Mouse (Mus musculus): ENCODE results near the gene Rps8. TPM values are rescaled to one million over a fixed set of nuclear protein-coding genes. Genes with fewer than 3 reads are reported as not detected.
A peak's percentile ranks its signal among the peaks of the same experiment; 100 is the strongest.

Gene Rps8
- polyA plus RNA-seq, 1 experiment = 499 TPM

GRCm38 (mm10) chr4:117126675-117127290, 29.3 kb downstream of the Rps8 start, which contains the start of gene Tctex1d4:
Gene Tctex1d4 (plus strand): TSS chr4:117126794.
- Histone ChIP-seq H3K4me1 (ENCODE audit: control insufficient read depth, insufficient read depth, low read length) (peaks cover 8% of the 10 kb centered on the region), H3K27ac (ENCODE audit: insufficient read depth, low read length) (peak within 1 kb of the TSS; percentile 97), H3K4me3 (ENCODE audit: insufficient read depth, low read length) (no peak within 1 kb of the TSS)
- TF ChIP-seq CTCF (IDR thresholded peaks at IDR 0.05; ENCODE audit: extremely low read depth, insufficient read depth, low read length) (no peak), POLR2A (IDR thresholded peaks at IDR 0.05; ENCODE audit: extremely low read depth, insufficient read depth, low read length) (no peak)

- peak overlapping the region; percentile 97 for H3K27ac ChIP-seq (ENCODE audit: insufficient read depth, low read length)
- peak; percentile 36; the same call in 1 of the 2 replicates for TF ChIP-seq POLR2A (IDR thresholded peaks at IDR 0.05; ENCODE audit: extremely low read depth, insufficient read depth, low read length)
- TF ChIP-seq CTCF (IDR thresholded peaks at IDR 0.05; ENCODE audit: extremely low read depth, insufficient read depth, low read length) = no peak
- no peak overlapping the region for H3K4me3 ChIP-seq (ENCODE audit: insufficient read depth, low read length)
- H3K4me1 ChIP-seq (ENCODE audit: control insufficient read depth, insufficient read depth, low read length) = peaks cover 7% of the 10 kb centered on the region; the same call in 1 of the 2 replicates
Measured at GRCm38 (mm10) chr4:117125910-117126674, 30.0 kb downstream of the Rps8 start.

- no peak within 1 kb of the TSS for H3K4me3 ChIP-seq (ENCODE audit: insufficient read depth, low read length)
- peak within 1 kb of the TSS; percentile 97 for H3K27ac ChIP-seq (ENCODE audit: insufficient read depth, low read length)
- H3K4me1 ChIP-seq (ENCODE audit: control insufficient read depth, insufficient read depth, low read length) = peaks cover 7% of the 10 kb centered on the region; the same call in 1 of the 2 replicates
- 0 out of 2 replicates have a peak, but pooled peaks have one; percentile 9 for TF ChIP-seq POLR2A (IDR thresholded peaks at IDR 0.05; ENCODE audit: extremely low read depth, insufficient read depth, low read length)
- no peak for TF ChIP-seq CTCF (IDR thresholded peaks at IDR 0.05; ENCODE audit: extremely low read depth, insufficient read depth, low read length)
Measured at GRCm38 (mm10) chr4:117125348-117125909, 30.6 kb downstream of the Rps8 start, which contains the start of gene Btbd19. Gene Btbd19 (minus strand): TSS chr4:117125725.

- Histone ChIP-seq H3K4me3 (ENCODE audit: insufficient read depth, low read length) (no peak overlapping the region), H3K4me1 (ENCODE audit: control insufficient read depth, insufficient read depth, low read length) (peaks cover 7% of the 10 kb centered on the region; the same call in 1 of the 2 replicates), H3K27ac (ENCODE audit: insufficient read depth, low read length) (peak overlapping the region; percentile 97)
- TF ChIP-seq CTCF (IDR thresholded peaks at IDR 0.05; ENCODE audit: extremely low read depth, insufficient read depth, low read length) = no peak
- TF ChIP-seq POLR2A (IDR thresholded peaks at IDR 0.05; ENCODE audit: extremely low read depth, insufficient read depth, low read length) = no peak
Measured at GRCm38 (mm10) chr4:117124518-117125347, 31.3 kb downstream of the Rps8 start.

GRCm38 (mm10) chr4:117124218-117124517, 31.9 kb downstream of the Rps8 start:
- Histone ChIP-seq H3K4me3 (ENCODE audit: insufficient read depth, low read length) (no peak overlapping the region), H3K4me1 (ENCODE audit: control insufficient read depth, insufficient read depth, low read length) (peaks cover 7% of the 10 kb centered on the region; the same call in 1 of the 2 replicates), H3K27ac (ENCODE audit: insufficient read depth, low read length) (no peak overlapping the region)
- TF ChIP-seq CTCF (IDR thresholded peaks at IDR 0.05; ENCODE audit: extremely low read depth, insufficient read depth, low read length) (no peak), POLR2A (IDR thresholded peaks at IDR 0.05; ENCODE audit: extremely low read depth, insufficient read depth, low read length) (no peak)

GRCm38 (mm10) chr4:117123546-117124217, 32.4 kb downstream of the Rps8 start:
- Histone ChIP-seq H3K27ac (ENCODE audit: insufficient read depth, low read length) (no peak overlapping the region), H3K4me1 (ENCODE audit: control insufficient read depth, insufficient read depth, low read length) (peaks cover 7% of the 10 kb centered on the region; the same call in 1 of the 2 replicates), H3K4me3 (ENCODE audit: insufficient read depth, low read length) (no peak overlapping the region)
- no peak for TF ChIP-seq CTCF (IDR thresholded peaks at IDR 0.05; ENCODE audit: extremely low read depth, insufficient read depth, low read length)
- no peak for TF ChIP-seq POLR2A (IDR thresholded peaks at IDR 0.05; ENCODE audit: extremely low read depth, insufficient read depth, low read length)

- H3K4me1 ChIP-seq (ENCODE audit: control insufficient read depth, insufficient read depth, low read length) = peaks cover 7% of the 10 kb centered on the region; the same call in 1 of the 2 replicates
- TF ChIP-seq POLR2A (IDR thresholded peaks at IDR 0.05; ENCODE audit: extremely low read depth, insufficient read depth, low read length) (no peak), CTCF (IDR thresholded peaks at IDR 0.05; ENCODE audit: extremely low read depth, insufficient read depth, low read length) (no peak)
- H3K4me3 ChIP-seq (ENCODE audit: insufficient read depth, low read length) = no peak overlapping the region
Measured at GRCm38 (mm10) chr4:117122209-117122608, 33.8 kb downstream of the Rps8 start.

GRCm38 (mm10) chr4:117120445-117121414, 35.3 kb downstream of the Rps8 start:
- peak overlapping the region; percentile 51 for H3K27ac ChIP-seq (ENCODE audit: insufficient read depth, low read length)
- peaks cover 5% of the 10 kb centered on the region; the same call in 1 of the 2 replicates for H3K4me1 ChIP-seq (ENCODE audit: control insufficient read depth, insufficient read depth, low read length)
- H3K4me3 ChIP-seq (ENCODE audit: insufficient read depth, low read length) = peak overlapping the region; percentile 30
- TF ChIP-seq POLR2A (IDR thresholded peaks at IDR 0.05; ENCODE audit: extremely low read depth, insufficient read depth, low read length) = peak; percentile 95
- peak; percentile 73 for TF ChIP-seq CTCF (IDR thresholded peaks at IDR 0.05; ENCODE audit: extremely low read depth, insufficient read depth, low read length)

More at GRCm38 (mm10) chr4:117122209-117122608, 33.8 kb downstream of the Rps8 start:
- H3K27ac ChIP-seq (ENCODE audit: insufficient read depth, low read length) = no peak overlapping the region

Data from cortical plate, adult 2 months (tissue).